Mouse (Mus musculus) left cerebral cortex, postnatal 25 days (tissue): ENCODE results near the gene Snx15. TPM values are rescaled to one million over a fixed set of nuclear protein-coding genes. Genes with fewer than 3 reads are reported as not detected.

Experiments
- DNase-seq, 2 experiments: peaks; one replicate each; pipeline ENCODE4 v3.0.0; 2022; ENCODE audit warnings: low spot score in 2 of 2, mixed read lengths in 1 of 2
- intact Hi-C: fragments of 180-260 bp; cut with DNase I; formaldehyde crosslinking; loops from one replicate; pipeline ENCODE4 v1.15.1; 2025
- total RNA-seq, 2 experiments: library from RNA; stranded (reverse); gene quantifications; 2 replicates each; pipeline ENCODE4 v1.2.3; 2021

Gene Snx15
- total RNA-seq, 2 experiments from 2014 or later: 36.2 to 43.6 TPM

DNA sequence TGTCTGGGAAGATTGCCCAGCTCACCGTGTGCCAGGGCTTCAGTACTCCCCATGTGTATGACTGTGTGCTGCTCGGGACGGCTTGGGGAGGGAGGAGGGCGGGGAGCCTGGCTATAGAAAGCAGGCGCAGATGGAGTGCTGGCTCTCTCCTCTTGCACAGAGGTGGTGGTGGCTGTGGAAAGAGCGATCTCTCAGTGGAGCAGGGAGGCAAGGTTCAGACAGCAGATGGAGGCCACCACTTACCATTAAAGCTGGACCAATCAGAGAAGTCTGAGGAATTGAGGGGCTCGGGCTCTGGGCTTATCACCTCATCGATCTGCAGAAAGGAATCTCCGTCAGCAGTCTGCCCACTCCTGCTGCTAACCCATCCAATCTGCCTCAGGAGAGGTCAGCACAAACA is 45.9 kb downstream of the Snx15 start, which contains the start of gene Gm28374:
Gm28374 (minus strand) TSS at position 101 of the 400 bp plus-strand sequence.
- intact Hi-C loops: no loop called here
- DNase-seq: no peak

GRCm38 (mm10) chr19:6079983-6080480 is 48.1 kb downstream of the Snx15 start, which contains the start of gene Tmem262:
Tmem262 (plus strand) TSS chr19:6080033.
- intact Hi-C loops: no loop called here
- no peak for DNase-seq

DNA sequence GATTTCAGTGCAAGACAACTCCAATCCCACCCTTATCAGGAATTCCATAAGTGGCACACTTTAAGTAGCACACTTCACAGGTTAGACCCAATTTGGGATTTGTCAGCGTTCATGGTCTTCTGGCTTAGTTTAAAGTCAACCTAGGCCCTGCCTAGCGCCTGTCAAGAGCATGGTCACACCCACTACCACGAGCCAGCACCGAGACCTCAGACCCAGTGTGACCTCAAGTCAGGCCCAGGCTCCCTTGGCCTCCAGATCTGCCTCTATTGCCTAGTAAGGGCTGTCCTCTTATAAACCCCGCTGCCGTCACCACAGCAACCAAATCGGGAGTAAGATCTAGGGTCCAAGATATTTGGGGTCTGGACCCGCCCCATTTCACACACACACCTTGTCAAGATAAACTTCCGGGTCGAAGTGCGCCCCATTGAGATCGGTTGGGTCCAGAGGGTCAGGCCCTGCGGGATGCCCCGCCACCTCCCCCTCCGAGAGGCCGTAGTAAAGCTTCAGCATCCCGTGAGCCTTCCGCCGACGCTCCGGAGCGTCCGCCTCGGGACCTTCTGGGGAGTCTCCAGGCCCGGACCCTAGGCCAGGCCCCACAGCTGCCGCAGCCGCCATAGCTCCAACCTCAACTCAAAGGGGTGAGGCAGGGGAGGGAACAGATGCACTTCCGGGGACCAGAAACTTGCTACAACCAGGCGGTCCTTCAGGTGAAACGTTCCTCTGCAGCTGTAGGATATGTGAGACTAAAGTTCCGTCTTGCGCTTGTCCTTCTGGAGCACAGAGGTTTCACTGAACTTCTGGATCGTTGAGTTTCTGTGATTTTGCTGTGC is 51.3 kb downstream of the Snx15 start, which contains the start of gene Vps51:
Vps51 (minus strand) TSS at position 668 of the 830 bp plus-strand sequence.
- DNase-seq: peak; percentile 87 to 94
- intact Hi-C loops: no loop called here

DNA sequence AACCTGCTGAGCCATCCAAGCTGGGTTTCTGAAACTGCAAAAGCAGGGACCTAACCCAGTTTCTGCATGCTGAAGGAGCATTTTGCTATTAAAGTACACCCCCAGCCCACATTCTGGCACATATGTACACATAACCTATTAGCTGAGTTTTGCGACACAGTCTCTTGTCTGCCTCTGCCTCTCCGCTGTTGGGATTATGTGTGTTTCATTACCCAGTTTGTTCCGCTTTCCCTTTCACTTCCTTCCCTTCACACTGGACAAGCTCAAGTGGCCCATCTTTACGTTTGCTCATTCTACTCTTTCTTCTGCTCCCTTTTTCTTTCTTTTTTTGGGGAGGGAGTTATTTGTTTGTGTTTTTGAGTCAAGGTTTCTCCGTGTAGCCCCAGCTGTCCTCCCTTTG is 54.2 kb downstream of the Snx15 start:
- intact Hi-C loops: no loop called here
- DNase-seq: no peak

DNA sequence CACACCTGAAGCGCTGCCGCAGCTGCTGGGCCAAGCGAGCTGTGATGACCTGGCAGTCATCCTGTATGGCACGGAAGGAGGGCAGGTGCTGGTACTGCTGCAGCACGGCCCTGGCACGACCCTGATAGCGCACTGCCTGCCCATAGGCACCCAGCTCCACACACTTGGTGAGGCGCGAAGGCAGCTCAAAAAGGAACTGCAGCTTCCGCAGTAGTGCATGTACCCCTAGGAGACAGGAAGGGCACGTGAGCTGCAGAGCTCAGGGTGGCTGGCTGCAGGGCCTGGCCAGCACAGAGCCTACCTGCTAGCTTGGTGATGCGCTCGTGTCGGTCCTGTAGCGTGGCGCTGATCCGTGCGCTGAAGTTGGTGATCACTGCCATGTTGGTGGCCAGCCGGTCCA is 56.8 kb downstream of the Snx15 start:
- no peak for DNase-seq
- intact Hi-C loops: no loop called here

- no peak for DNase-seq
- intact Hi-C loops: no loop called here
These were observed 57.4 kb downstream of the Snx15 start for GRCm38 (mm10) chr19:6070571-6071250.

- no peak for DNase-seq
- intact Hi-C loops: loop anchor here (5.0 kb wide), 1 partner anchor 47 kb away; the partner anchor contains the start of gene Sac3d1
These were observed 58.3 kb downstream of the Snx15 start for GRCm38 (mm10) chr19:6069851-6070250.

Other genes starting within 250 kb of the Snx15 start
- 1 to 10 TPM; 4.5 to 5.5 TPM for gene Tigd3, start 234.2 kb downstream of the Snx15 start, total RNA-seq
- 10 to 100 TPM; 84.1 to 96.1 TPM for gene Dpf2, start 215.3 kb downstream of the Snx15 start, total RNA-seq
- 1 to 10 TPM; 6.2 to 6.6 TPM for gene Cdc42ep2, start 203.5 kb downstream of the Snx15 start, total RNA-seq
- 1 to 10 TPM; 3.8 to 5.6 TPM for gene Pola2, start 164.1 kb downstream of the Snx15 start, total RNA-seq
- not detected for gene Slc22a20, start 142.2 kb downstream of the Snx15 start, total RNA-seq
- gene Capn1, start 112.4 kb downstream of the Snx15 start, total RNA-seq: 10 to 100 TPM; 17.5 to 18.5 TPM
- gene Syvn1, start 81.7 kb downstream of the Snx15 start, total RNA-seq: 10 to 100 TPM; 45.4 to 49.5 TPM
- 10 to 100 TPM; 45.1 to 47.0 TPM for gene Mrpl49, start 70.5 kb downstream of the Snx15 start, total RNA-seq
- 100 to 1,000 TPM; 593 to 625 TPM for gene Fau, start 70.5 kb downstream of the Snx15 start, total RNA-seq
- gene Znhit2, start 67.1 kb downstream of the Snx15 start, total RNA-seq: 10 to 100 TPM; 33.4 to 38.1 TPM
- 10 to 100 TPM; 24.9 to 25.2 TPM for gene Tm7sf2, start 59.9 kb downstream of the Snx15 start, total RNA-seq
- gene Vps51, start 51.1 kb downstream of the Snx15 start, total RNA-seq: 10 to 100 TPM; 71.9 to 77.6 TPM
- gene Tmem262, start 48.3 kb downstream of the Snx15 start, total RNA-seq: not detected
- under 1 TPM; 0.53 to 0.55 TPM for gene Gm28374, start 46.0 kb downstream of the Snx15 start, total RNA-seq
- gene Zfpl1, start 43.3 kb downstream of the Snx15 start, total RNA-seq: 10 to 100 TPM; 36.5 to 37.2 TPM
- gene Cdca5, start 43.3 kb downstream of the Snx15 start, total RNA-seq: under 1 TPM; 0.18 to 0.34 TPM
- not detected for gene AC131692.1, start 33.9 kb downstream of the Snx15 start, total RNA-seq
- under 1 TPM in 1 of 2 experiments, not detected in 1; 0.21 TPM for gene Naaladl1, start 22.5 kb downstream of the Snx15 start, total RNA-seq
- gene Sac3d1, start 9.7 kb downstream of the Snx15 start, total RNA-seq: 10 to 100 TPM; 23.7 to 25.0 TPM
- gene Batf2, start 12.7 kb upstream of the Snx15 start, total RNA-seq: under 1 TPM in 1 of 2 experiments, not detected in 1; 0.71 TPM
- 10 to 100 TPM; 71.5 to 76.8 TPM for gene Arl2, start 13.2 kb upstream of the Snx15 start, total RNA-seq
- gene Majin, start 56.1 kb upstream of the Snx15 start, total RNA-seq: under 1 TPM in 1 of 2 experiments, not detected in 1; 0.53 TPM
- not detected for gene Gpha2, start 98.1 kb upstream of the Snx15 start, total RNA-seq
- 100 to 1,000 TPM; 153 to 165 TPM for gene Ppp2r5b, start 107.6 kb upstream of the Snx15 start, total RNA-seq
- 10 to 100 TPM; 33.1 to 35.6 TPM for gene Atg2a, start 113.4 kb upstream of the Snx15 start, total RNA-seq
- 10 to 100 TPM; 35.9 to 40.3 TPM for gene Ehd1, start 148.4 kb upstream of the Snx15 start, total RNA-seq
- gene Cdc42bpg, start 178.2 kb upstream of the Snx15 start, total RNA-seq: 1 to 10 TPM; 2.7 to 2.9 TPM
- 10 to 100 TPM; 69.7 to 70.0 TPM for gene Men1, start 206.7 kb upstream of the Snx15 start, total RNA-seq
- 10 to 100 TPM; 83.3 to 92.3 TPM for gene Map4k2, start 212.8 kb upstream of the Snx15 start, total RNA-seq
- 100 to 1,000 TPM; 180 to 195 TPM for gene Sf1, start 235.4 kb upstream of the Snx15 start, total RNA-seq